Mouse (Mus musculus) 3134 (cell line): ENCODE measurements around the gene Sos1.
A peak's percentile ranks its signal among the peaks of the same experiment; 100 is the strongest.
"Not testable (repeated sequence)": the region's sequence is repeated elsewhere in the genome, so short reads cannot be mapped to it uniquely, and the experiment has no call there.

Source experiments
- DNase-seq: peaks from one replicate; pipeline ENCODE4 v3.0.0-alpha.2; 2011; ENCODE audit warnings: low spot score; ENCODE audit not compliant: insufficient read length; ENCODE audit errors: extremely low read depth

Sos1 gene

DNA sequence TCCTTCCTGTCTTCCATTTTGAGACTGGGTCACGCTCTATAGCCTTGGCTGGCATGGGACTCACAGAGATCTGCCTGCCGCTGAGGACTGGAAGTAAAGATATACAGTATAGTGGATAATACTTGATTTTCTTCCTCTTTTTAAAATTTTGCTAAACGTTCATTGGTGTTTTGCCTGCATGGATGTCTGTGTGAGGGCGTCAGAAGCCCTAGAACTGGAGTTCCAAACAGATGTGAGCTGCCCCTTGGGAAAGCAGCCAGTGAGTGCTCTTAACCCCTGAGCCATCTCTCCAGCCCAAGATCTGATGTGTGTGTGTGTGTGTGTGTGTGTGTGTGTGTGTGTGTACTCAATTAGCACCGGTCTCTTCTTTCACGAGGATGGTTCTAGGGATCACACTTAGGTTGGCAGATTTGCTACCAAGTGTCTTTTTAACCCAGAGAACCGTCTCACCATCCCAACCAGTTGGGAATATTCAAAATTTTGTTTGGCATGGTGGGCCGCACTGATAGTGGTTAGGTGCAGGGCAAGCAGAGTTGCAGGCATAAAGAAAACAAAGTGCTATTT, 16.4 kb upstream of the Sos1 start:
- no peak for DNase-seq

DNA sequence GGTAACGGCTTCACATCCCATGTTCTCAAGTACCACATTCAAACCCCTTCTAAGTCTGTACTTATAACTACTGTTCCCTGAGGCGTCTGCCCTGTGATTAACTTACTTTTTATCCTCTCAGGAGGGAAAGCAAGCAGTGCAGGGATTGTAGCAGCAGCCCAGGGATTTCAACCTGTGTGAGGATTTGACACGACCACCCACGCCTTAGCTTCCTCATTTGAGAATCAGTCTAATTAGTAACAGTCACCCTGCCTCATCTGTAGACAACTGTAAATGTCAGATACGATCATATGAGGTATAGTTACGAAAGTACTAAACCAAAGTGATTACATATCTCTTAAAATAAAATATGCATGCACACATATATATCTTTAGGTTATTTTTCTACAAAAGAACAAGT, 15.9 kb upstream of the Sos1 start:
- no peak for DNase-seq

DNA sequence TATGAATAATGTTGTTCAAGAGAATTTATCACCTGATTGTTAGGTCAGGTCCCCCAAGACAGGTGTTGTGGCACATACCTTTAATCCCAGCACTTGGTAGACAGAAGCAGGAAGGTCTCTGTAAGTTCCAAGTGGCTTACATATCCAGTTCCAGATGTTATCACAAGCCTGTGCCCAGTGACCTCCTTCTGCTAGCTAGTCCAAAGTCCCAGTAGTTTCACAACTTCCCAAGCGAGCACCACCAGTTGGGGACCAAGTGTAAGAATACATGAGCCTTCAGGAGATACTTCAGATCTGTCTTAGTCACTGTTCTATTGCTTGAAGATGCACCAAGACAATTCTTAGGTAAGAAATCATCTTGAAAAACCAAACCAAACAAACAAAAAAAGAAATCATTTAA, 13.6 kb upstream of the Sos1 start:
- DNase-seq, result no peak

DNA sequence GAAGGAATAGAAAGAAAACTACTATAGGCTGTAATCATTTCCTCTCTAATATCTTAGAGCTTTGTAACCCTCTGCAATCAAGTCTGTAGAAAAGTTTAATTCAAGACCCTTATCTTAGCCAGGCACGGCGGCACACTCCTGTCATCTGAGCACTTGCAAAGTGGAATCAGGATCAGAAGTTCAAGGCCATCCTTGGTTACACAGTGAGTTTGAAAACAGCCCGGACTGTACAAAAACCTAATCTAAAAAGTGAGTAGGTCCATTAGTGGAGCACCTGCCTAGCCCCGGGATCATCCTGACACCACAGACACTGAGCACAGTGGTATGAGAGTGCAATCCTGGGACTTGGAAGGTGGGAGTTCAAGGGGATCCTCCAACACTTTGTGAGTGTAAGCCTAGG, 12.6 kb upstream of the Sos1 start:
- DNase-seq, result no peak

DNA sequence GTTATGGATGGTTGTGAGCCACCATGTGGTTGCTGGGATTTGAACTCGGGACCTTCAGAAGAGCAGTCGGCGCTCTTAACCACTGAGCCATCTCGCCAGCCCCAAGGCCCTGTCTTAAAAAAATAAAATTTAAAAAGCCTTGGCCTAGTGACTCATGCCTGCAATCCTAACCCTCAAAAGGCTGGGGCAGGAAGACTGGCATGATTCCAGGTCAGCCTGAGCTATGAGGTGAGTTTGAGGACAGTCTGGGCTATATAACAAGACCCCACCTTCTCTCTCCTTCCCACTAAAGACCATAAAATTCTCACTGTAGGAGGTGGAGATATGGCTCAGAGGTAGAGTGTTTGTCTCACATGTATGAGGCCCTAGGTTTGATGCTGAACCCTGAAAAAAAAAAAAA, 12.0 kb upstream of the Sos1 start:
- peak; percentile 72 for DNase-seq

DNA sequence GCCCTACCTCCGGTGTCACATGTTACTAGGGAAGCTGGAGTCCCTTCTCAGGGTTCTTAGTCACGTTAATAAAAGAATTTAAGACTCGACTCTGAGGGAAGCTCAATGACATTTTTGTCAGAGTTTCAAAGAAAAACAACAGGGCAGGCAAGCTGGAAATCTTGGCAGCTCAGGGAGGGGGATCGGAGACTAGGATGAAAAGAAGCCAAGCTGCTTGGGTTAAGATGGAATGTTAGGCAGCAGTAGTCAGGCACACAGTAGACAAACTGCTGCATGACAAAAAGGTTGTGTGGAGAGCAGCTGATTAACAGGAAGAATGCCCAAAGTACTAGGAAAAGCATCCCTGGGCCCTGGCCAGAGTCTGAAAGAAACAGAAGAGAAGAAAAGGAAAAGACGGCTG, 9.9 kb upstream of the Sos1 start:
- DNase-seq, result peak; percentile 50

DNA sequence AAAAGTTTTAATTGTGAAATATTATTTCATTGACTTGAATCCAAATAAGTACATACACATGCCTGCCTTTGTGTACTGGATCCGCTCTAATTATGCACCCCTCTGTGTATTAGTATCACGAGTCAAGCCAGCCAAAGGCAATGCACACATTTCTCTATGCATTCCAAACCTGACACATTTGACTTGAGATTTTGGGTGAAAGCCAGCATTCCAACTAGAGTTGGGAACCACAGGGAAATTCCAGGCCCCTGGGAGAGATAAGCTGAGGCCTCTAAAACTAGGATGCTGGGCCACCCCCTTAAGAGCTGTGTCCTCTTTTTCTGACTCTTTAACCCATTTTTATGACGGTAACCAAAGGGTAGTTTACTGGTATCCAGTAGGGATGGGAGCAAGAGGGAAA, 8.7 kb upstream of the Sos1 start:
- no peak for DNase-seq

DNA sequence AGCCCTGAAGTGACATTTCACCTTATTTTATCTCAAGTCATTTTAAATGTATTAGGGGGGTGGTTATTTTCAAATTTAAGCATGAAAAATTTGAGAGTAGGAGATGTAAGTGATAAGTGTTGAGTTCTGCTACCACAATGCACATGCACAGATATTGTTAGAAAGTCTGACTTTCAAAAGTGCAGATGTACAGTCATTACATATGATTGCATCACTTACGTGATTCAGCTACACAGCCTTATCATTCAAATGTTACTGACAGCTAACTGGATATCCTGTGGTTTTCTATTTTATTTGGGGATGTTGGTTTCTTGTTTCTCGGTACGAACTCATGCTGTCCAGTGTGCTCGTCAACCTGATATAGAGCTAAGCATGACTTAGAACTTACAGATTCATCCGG, 4.9 kb upstream of the Sos1 start:
- no peak for DNase-seq

DNA sequence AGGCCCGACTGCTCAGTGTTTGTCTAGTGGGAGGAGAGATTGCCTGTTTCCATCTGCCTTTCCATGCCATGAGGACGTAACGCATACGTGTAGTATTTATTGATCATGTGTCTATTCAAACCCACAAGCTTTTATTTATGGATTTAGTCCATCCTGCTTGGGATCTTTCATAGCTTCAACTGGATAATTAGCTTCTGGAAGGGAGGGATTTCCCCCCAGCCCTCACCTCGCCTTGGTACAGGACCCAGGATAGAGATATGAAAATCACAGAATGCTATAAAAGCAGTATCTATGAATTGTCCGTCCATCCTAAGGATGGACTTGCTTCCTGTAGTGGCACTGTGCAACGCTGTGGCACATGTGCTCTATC, 587 bp upstream of the Sos1 start:
- no peak for DNase-seq

DNA sequence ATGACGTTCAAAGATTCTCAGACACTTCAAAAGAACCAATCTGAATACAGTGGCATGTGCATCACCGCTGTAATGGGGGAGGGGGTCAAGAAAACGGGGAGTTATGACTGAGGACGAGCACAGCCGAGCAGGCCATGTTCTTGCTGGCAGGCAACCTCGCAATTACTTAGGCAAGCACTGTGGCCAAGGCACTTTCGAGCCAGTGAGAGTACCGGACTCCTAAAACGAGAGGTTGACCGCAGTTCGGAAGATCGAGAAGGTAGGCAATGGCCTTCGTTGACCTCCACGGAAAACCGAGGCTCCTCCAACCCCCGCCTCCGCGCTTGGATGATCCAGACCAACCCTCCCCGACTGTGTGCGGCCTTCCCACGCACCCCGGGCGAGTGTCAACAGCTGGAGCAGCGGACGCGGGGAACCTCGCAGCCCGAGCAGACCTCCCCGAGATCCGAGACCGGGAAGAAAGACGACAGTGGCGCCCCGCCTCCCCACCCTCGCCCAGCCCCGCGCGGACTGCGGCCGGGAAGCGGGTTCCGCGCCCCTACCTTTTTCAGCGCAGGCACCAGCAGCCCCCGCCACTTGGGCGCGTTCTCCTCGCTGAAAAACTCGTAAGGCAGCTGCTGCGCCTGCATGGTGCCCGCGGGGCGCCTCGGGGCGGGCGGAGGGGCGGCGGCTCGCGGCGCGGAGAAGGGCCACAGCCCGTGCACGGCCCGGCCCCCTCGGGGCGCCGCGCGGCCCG, 790 bp downstream of the Sos1 start:
- peak; percentile 81 for DNase-seq

DNA sequence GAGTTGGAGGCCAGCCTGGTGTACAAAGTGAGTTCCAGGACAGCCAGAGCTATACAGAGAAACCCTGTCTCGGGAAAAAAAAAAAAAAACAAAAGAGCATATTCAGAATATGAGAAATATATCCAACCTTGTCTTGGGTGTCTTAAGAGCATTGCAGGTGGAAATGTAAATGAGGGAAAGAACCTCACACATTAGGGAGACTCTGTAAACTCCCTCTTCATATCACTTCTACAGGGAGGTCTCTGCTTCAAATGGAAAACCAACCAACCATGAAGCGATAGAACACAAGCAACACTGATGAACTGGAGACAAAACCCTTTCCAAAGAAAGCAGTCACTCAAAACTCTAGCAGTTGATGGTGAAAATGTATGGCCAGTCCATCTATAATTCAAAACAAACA, 2.6 kb downstream of the Sos1 start:
- no peak for DNase-seq

DNA sequence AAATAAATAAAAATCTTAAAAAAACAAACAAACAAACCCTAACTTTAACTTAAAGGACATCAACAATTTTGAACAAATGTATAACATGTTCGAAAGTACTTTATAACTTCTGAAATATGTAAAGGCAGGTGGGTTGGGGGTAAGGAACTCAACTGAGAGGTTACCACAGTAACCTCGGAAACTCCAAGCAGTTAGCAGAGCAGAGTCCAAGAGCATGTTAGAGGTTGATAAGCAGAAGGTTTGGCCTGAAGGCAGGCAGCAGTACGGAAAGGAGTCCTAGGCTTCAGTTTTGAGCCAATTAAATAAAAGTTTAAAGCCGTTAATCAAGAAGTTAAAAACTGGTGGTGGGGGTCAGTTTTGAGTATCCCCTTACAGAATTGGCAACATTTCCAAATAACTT, 3.8 kb downstream of the Sos1 start:
- DNase-seq, result no peak

DNA sequence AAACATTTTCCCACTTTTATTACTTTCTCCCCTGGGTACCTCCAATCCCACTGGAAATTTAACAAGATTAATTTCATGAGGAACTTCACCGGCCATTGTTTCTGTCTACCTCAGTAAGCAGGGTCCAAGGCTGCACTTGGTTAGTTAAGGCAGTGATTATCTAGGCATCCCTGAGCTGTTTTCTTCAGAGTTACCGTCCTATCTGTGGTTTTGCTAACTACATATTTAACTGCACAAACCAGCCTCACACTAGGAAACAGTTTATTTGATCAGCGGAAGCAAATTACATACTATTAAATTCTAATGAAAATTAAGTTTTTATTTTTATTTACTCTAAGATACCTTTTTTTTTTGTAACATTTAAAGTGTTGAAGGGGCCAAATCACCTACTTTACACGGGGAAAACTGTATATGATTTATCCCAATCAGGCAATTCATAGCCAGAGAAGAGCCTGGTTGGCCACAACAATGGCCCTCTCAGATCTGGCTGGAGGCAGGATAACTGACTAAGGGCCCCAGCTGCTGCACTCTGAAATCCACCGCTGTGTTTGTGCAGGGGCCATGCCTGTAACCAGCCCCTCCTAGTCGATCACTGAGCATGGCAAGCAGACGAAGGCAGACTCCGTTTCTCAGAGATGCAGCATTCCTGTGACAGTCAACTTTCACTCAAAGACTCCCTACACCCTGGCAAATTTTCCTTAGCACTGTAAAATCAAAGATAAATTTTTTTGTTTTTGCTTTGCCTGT, 9.0 kb downstream of the Sos1 start:
- no peak for DNase-seq

DNA sequence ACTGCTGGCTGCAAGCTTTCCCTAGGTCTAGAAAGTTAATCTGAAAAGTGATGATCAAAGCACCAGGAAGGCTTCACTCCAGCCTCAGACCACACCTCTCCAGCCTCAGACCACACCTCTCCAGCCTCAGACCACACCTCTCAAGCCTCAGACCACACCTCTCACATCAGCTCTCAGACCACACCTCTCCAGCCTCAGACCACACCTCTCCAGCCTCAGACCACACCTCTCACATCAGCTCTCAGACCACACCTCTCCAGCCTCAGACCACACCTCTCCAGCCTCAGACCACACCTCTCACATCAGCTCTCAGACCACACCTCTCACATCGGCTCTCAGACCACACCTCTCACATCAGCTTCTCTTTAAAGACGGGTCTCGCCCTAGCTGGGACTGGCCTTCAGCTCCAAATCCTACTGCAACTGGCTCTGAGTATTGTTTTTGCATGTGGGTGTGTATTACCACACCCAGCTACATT, 11.8 kb downstream of the Sos1 start:
- DNase-seq, result not testable (repeated sequence)

DNA sequence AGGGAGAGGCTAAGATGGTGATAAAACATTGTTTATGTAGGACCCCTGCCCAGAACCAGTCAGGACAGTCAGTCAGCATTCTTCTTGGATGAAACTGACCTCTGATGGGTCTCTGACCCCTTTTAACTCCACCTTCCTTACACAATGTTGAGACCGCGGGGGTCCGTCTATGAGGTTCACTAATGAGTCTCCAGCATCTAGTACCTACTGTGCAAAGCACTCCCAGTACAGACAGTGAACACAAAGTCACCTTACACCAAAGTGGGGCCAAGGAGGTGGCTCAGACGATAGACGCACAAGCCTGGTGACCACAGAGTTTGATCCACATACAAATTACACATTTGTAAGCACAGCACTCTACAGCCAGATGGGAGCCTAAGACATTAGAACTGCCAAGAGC, 20.0 kb downstream of the Sos1 start:
- no peak for DNase-seq

DNA sequence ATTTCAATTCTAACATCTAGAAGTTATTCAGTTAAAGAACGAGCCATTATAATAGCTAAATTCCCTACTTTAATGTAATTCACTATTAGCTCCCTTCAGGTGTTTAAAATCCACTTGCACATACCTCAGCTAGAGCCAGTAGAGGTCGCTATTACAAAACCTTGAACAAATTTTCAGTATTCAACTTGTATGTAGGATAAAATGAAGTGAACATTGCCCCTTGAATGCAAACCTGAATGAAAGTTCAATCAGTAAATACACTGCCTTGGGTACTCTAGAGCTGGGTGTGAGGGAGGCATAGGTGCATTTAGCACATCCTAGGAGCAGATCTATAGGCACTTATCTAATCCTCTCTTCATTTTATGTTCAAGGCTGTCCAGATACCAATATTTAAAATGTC, 24.6 kb downstream of the Sos1 start:
- no peak for DNase-seq

DNA sequence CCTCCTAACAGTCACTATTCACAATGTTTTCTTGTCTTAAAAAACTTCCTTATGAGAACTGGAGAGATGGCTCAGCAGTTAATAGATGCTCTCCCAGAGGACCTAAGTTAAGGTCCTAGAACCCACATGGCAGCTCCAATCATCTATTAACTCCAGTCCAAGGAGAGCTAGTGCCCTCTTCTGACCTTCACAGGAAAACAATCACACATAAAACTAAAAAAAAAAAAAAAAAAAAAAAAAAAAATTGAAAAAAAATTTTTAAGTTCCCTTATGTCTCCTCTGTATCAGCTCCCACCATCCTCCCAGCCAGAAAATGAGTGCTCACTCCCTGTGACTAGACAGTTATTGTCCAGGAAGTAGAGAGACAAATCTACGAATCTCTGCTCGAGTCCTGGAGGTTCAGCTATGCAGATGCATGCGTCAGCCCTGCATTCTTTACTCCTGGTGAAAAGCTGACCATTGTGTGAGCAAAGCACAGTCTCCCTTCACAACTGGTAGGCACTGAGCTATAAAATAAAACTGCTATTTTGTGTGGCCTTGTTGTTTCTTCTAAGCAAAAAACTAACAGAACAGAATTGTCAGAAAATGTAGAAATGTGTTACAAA, 29.7 kb downstream of the Sos1 start:
- DNase-seq, result no peak

DNA sequence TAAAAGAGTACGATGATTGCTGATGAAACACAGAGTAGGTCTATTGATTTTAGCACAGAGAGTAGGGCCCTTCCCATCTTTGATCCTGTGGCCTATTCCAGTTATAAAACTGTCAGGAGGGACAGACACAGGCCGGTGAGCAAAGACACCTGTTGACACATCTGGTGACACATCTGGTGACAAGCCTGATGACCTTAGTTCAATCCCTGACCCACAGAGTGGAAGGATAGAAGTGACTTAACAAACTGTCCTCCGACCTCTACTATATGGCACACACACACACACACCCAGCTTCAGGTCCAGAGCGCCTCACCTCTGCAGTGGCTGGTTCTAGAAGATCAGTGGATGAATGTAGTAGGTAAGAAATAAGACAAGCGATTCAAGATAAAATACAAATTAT, 33.8 kb downstream of the Sos1 start:
- DNase-seq, result no peak

DNA sequence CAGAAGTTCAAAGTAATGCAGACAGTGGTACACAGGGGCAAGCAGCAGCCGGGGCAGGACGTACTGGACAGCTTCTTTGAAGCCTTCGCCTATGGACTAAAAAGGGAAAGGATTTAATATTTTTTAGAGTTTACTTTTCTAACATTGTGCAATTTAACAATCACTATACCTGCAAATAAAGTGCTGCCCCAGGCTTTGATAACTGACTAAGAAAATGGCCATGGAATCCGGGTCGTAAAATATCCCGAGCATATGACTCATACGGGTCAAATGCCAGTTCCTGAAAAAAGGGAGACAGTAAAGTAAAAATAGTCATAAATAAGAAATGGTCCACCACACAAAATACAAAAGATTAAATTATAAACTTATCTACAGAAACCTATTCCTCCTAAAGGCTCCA, 34.8 kb downstream of the Sos1 start:
- DNase-seq, result no peak

DNA sequence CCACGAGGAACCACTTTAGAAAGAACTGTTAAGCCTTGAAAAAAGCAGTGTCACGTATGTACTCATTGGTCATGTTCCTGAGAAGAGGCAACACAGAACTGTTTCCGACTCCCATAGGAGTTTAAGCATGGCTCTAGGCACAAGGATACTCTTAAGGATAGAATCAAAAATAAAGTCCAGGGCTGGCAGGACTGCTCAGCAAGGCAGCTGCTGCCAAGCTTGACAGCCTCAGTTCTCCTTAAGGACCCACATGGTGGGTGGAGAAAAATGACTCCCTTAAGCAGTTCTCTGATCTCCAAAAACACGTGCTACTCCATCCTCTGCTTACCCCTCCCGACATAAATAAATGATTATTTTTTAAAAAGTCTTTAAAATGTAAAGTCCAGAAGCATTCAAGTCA, 44.6 kb downstream of the Sos1 start:
- no peak for DNase-seq

DNA sequence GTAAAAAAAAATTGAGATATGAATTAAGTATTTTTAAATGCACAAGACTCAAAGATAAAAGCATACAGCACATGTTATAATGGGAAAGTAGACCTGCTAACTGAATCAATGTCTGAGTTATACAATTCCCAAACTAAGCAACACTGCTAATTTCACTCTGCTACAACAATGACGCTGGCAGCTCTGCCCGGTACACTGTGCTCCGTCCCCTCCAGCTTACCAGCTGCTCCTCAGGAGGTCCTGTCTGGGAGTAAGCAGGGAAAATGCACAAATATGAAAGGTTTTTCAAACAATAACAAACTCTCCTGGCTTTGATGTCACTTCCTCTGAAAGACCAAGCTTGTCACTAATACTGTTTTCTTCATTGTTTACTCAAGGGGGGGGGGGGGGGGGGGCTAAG, 45.8 kb downstream of the Sos1 start:
- DNase-seq, result no peak

DNA sequence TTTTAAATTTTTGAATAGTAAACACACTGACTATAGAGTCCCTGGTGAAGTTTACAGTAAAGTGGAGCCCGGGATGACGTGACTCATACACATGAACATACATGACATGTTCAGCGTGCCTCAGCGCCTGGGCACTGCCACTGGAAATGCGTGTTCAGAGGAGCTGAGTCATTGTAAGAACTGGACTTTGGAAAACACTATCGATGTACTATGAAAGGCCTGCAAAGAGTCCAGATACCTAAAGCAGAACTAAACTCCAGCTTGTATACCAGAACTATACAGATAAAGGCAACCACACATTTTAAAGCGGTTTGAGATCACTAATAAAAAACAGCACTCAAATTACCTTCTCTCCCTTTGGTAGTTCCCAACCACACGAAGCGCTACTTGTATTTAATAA, 48.3 kb downstream of the Sos1 start:
- no peak for DNase-seq
